Mouse (Mus musculus): ENCODE measurements around the gene Vmn1r151. TPM values are rescaled to one million over a fixed set of nuclear protein-coding genes. Genes with fewer than 3 reads are reported as not detected.
"Not testable (repeated sequence)": the region's sequence is repeated elsewhere in the genome, so short reads cannot be mapped to it uniquely, and the experiment has no call there.

Gene Vmn1r151
- polyA plus RNA-seq (2012; rRNA removed), result not detected in 2 replicates

DNA sequence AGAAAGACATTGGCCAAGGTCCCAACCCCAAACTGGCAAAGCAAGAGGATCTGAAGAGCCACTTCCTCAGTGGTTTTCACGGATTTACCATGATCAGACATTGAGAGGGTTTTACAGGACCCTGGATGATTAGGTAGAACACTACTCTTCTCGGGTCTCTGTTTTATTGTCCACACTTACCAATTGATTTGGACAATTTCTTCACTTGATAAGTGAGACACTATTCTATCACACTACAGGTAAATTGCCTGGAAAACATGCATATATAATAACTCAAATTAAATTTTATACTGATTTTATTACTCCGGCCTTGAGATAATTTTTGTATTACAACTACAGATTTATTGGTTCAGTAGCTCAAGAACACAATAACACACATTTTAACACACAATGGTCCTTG, at the start of gene Vmn1r151:
Gene Vmn1r151 (minus strand): TSS at position 101 of the 400 bp plus-strand sequence.
- not testable (repeated sequence) for H3K4me3 ChIP-seq (ENCODE audit: insufficient read depth, low read length); H3K4me1 ChIP-seq (ENCODE audit: control insufficient read depth, insufficient read depth, low read length); H3K27ac ChIP-seq (ENCODE audit: insufficient read depth, low read length)

DNA sequence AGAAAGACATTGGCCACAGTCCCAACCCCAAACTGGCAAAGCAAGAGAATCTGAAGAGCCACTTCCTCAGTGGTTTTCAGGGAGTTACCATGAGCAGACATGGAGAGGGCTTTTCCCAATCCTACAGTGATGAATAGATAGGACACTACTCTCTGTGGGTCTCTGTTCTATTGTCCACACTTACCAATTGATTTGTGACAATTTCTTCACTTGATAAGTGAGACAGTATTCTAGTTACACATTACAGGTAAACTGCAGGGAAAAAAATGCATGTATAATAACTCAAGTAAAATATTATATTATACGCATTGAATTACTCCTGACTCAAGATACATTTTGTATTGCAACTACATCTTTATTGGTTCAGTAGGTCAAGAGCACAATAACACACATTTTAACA, 35.3 kb upstream of the Vmn1r151 start, which contains the start of gene Gm8677:
Gene Gm8677 (minus strand): TSS at position 101 of the 400 bp plus-strand sequence.
- H3K4me3 ChIP-seq (ENCODE audit: insufficient read depth, low read length); H3K27ac ChIP-seq (ENCODE audit: insufficient read depth, low read length); H3K4me1 ChIP-seq (ENCODE audit: control insufficient read depth, insufficient read depth, low read length): not testable (repeated sequence)

DNA sequence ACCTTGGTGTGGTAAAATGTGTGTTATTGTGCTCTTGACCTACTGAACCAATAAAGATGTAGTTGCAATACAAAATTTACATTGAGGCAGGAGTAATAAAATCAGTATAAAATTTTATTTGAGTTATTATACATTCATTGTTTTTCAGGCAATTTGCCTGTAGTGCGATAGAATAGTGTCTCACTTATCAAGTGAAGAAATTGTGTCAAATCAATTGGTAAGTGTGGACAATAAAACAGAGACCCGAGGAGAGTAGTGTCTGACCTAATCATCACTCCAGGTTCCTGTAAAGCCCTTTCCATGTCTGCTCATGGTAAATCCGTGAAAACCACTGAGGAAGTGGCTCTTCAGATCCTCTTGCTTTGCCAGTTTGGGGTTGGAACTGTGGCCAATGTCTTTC, 23.2 kb upstream of the Vmn1r151 start, which contains the start of gene Vmn1r152:
Gene Vmn1r152 (plus strand): TSS at position 301 of the 400 bp plus-strand sequence.
- H3K27ac ChIP-seq (ENCODE audit: insufficient read depth, low read length); H3K4me1 ChIP-seq (ENCODE audit: control insufficient read depth, insufficient read depth, low read length); H3K4me3 ChIP-seq (ENCODE audit: insufficient read depth, low read length): not testable (repeated sequence)

DNA sequence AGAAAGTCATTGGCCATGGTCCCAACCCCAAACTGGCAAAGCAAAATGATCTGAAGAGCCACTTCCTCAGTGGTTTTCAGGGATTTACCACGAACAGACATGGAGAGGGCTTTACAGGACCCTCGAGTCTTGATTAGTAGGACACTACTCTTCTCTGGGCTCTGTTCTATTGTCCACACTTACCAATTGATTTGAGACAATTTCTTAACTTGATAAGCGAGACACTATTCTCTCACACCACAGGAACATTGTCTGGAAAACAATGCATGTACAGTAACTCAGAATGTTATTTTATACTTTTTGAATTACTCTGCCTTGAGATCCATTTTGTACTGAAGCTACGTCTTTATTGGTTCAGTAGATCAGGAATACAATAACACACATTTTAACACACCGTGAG, 35.5 kb downstream of the Vmn1r151 start, which contains the start of gene Gm10665:
Gene Gm10665 (minus strand): TSS at position 101 of the 400 bp plus-strand sequence.
- not testable (repeated sequence) for H3K4me3 ChIP-seq (ENCODE audit: insufficient read depth, low read length); H3K4me1 ChIP-seq (ENCODE audit: control insufficient read depth, insufficient read depth, low read length)

More for the DNA sequence above, 35.5 kb downstream of the Vmn1r151 start, which contains the start of gene Gm10665:
- H3K27ac ChIP-seq (ENCODE audit: insufficient read depth, low read length), result not testable (repeated sequence)

Other genes with a start within 250 kb of the Vmn1r151 start
- not detected in 2 replicates for gene Gm4187, start 170.0 kb downstream of the Vmn1r151 start, polyA plus RNA-seq (2012; rRNA removed)
- gene Gm8660, start 128.6 kb downstream of the Vmn1r151 start, polyA plus RNA-seq (2012; rRNA removed), result not detected in 2 replicates
- gene Vmn1r148, start 86.1 kb downstream of the Vmn1r151 start, polyA plus RNA-seq (2012; rRNA removed), result not detected in 2 replicates
- gene Vmn1r149, start 61.4 kb downstream of the Vmn1r151 start, polyA plus RNA-seq (2012; rRNA removed), result not detected in 2 replicates
- gene Gm10665, start 35.6 kb downstream of the Vmn1r151 start, polyA plus RNA-seq (2012; rRNA removed), result not detected in 2 replicates
- gene Vmn1r152, start 23.3 kb upstream of the Vmn1r151 start, polyA plus RNA-seq (2012; rRNA removed), result not detected in 2 replicates
- gene Gm8677, start 35.2 kb upstream of the Vmn1r151 start, polyA plus RNA-seq (2012; rRNA removed), result not detected in 2 replicates
- gene Gm4201, start 65.7 kb upstream of the Vmn1r151 start, polyA plus RNA-seq (2012; rRNA removed), result not detected in 2 replicates
- gene Gm4565, start 88.4 kb upstream of the Vmn1r151 start, polyA plus RNA-seq (2012; rRNA removed), result not detected in 2 replicates
- gene Vmn1r155, start 158.3 kb upstream of the Vmn1r151 start, polyA plus RNA-seq (2012; rRNA removed), result not detected in 2 replicates
- not detected in 2 replicates for gene Gm8693, start 192.6 kb upstream of the Vmn1r151 start, polyA plus RNA-seq (2012; rRNA removed)
- gene Gm4567, start 220.0 kb upstream of the Vmn1r151 start, polyA plus RNA-seq (2012; rRNA removed), result not detected in 2 replicates